Mouse (Mus musculus) forebrain, postnatal 0 days (tissue): ENCODE measurements around the gene Efcab7. TPM values are rescaled to one million over a fixed set of nuclear protein-coding genes. Genes with fewer than 3 reads are reported as not detected.
A peak's percentile ranks its signal among the peaks of the same experiment; 100 is the strongest.

ENCODE experiments used
- ATAC-seq: fragments of 200-750 bp; cut with Nextera tagmentation; 2 replicates; pipeline ENCODE4 v1.8.0; 2017; ENCODE audit warnings: mild to moderate bottlenecking, moderate library complexity
- DNase-seq: peaks from one replicate; pipeline ENCODE4 v3.0.0-alpha.2; 2015
- H3K27ac ChIP-seq: fragments of 300-500 bp; sonication (generic); 2 replicates; pipeline ENCODE4 v1.5.1; 2014; ENCODE audit warnings: low read depth, mild to moderate bottlenecking, antibody characterized with exemption, low read length, moderate library complexity, mixed read lengths
- H3K27me3 ChIP-seq: fragments of 300-500 bp; sonication (generic); 2 replicates; pipeline ENCODE4 v1.6.1; 2014; ENCODE audit warnings: mild to moderate bottlenecking, low read length, mixed read lengths; ENCODE audit not compliant: insufficient read depth
- H3K36me3 ChIP-seq: fragments of 300-500 bp; sonication (generic); 2 replicates; pipeline ENCODE4 v1.6.1; 2014; ENCODE audit warnings: mild to moderate bottlenecking, moderate library complexity; ENCODE audit not compliant: insufficient read depth
- H3K4me1 ChIP-seq: fragments of 300-500 bp; sonication (generic); 2 replicates; pipeline ENCODE4 v1.6.1; 2014; ENCODE audit warnings: antibody characterized with exemption; ENCODE audit not compliant: insufficient read depth
- H3K4me2 ChIP-seq: fragments of 300-500 bp; sonication (generic); 2 replicates; pipeline ENCODE4 v1.6.1; 2014; ENCODE audit warnings: low read depth, mild to moderate bottlenecking, moderate library complexity
- H3K4me3 ChIP-seq: fragments of 300-500 bp; sonication (generic); 2 replicates; pipeline ENCODE4 v1.5.1; 2014; ENCODE audit warnings: low read depth, low read length, mixed read lengths
- H3K9ac ChIP-seq: fragments of 300-500 bp; sonication (generic); 2 replicates; pipeline ENCODE4 v1.6.1; 2014; ENCODE audit warnings: mild to moderate bottlenecking
- H3K9me3 ChIP-seq: fragments of 300-500 bp; sonication (generic); 2 replicates; pipeline ENCODE4 v1.6.1; 2016; ENCODE audit warnings: low read length
- CTCF ChIP-seq: sonication (generic); IDR thresholded peaks from 2 replicates; pipeline ENCODE4 v1.5.1; 2016; ENCODE audit warnings: antibody characterized with exemption, control low read depth, low read depth
- WGBS: fragments of 180-500 bp; shearing (Covaris S2); extraction: QIAGEN DNeasy Blood & Tissue Kit; methylation state at CpG from one replicate; pipeline ENCODE4 v1.1.7; 2014; 5-methylcytosine and 5-hydroxymethylcytosine counted together
- polyA plus RNA-seq: library from polyadenylated mRNA; unstranded; fragments of >200 nt; fragmentation: Nextera tagmentation; extraction: Ambion mirVana; gene quantifications from 2 replicates; pipeline ENCODE4 v1.2.1, GENCODE M21; 2015
- total RNA-seq: library from RNA; depleted of rRNA; stranded (reverse); fragments of >200 nt; gene quantifications from 2 replicates; pipeline ENCODE4 v1.2.3, GENCODE M21; 2014; rRNA removed

Gene Efcab7
- total RNA-seq (14.7 and 17.1 TPM in 2 replicates), polyA plus RNA-seq (11.4 and 12.0 TPM in 2 replicates)

- Histone ChIP-seq H3K27me3 (no peaks in the 10 kb centered on the region), H3K4me1 (no peaks in the 10 kb centered on the region; the same call in 1 of the 2 replicates), H3K4me3 (peak within 1 kb of the TSS; percentile 76), H3K4me2 (peak within 1 kb of the TSS; percentile 56), H3K9me3 (no peaks in the 10 kb centered on the region), H3K9ac (peak within 1 kb of the TSS; percentile 86), H3K27ac (peak within 1 kb of the TSS; percentile 97), H3K36me3 (no peaks in the 10 kb centered on the region)
- TF ChIP-seq CTCF: peak; percentile 41
- peak; percentile 95 for DNase-seq
- ATAC-seq: peak; percentile 93
- under 1% methylated on average over 48 of the region's 48 CpGs for WGBS
Measured at GRCm38 (mm10) chr4:99829094-99830073, at the start of gene Efcab7. TSS of gene Efcab7 (plus strand) at chr4:99829198.

- no peak for DNase-seq
- Histone ChIP-seq H3K27me3 (no peaks in the 10 kb centered on the region), H3K4me1 (no peaks in the 10 kb centered on the region), H3K9ac (no peak overlapping the region), H3K4me3 (no peak overlapping the region), H3K9me3 (no peaks in the 10 kb centered on the region), H3K36me3 (no peaks in the 10 kb centered on the region), H3K4me2 (no peak overlapping the region), H3K27ac (no peak overlapping the region)
- ATAC-seq: no peak
- TF ChIP-seq CTCF: no peak
- WGBS: 95% methylated on average over 6 of the region's 6 CpGs
Measured at GRCm38 (mm10) chr4:99792365-99792764, 36.6 kb upstream of the Efcab7 start.

GRCm38 (mm10) chr4:99816697-99817460 lies 12.1 kb upstream of the Efcab7 start:
- no peaks in the 10 kb centered on the region for H3K36me3 ChIP-seq
- no peak overlapping the region for H3K27ac ChIP-seq
- H3K4me3 ChIP-seq: no peak overlapping the region
- no peaks in the 10 kb centered on the region for H3K27me3 ChIP-seq
- WGBS: 90% methylated on average over 7 of the region's 7 CpGs
- H3K4me1 ChIP-seq: no peaks in the 10 kb centered on the region
- H3K9me3 ChIP-seq: no peaks in the 10 kb centered on the region
- DNase-seq (no peak), ATAC-seq (no peak)
- H3K9ac ChIP-seq: no peak overlapping the region
- TF ChIP-seq CTCF: no peak
- no peak overlapping the region for H3K4me2 ChIP-seq

- peak overlapping the region; percentile 76 for H3K4me3 ChIP-seq
- H3K4me1 ChIP-seq: no peaks in the 10 kb centered on the region; the same call in 1 of the 2 replicates
- no peak for ATAC-seq
- 37% methylated on average over 4 of the region's 4 CpGs for WGBS
- peak overlapping the region; percentile 56 for H3K4me2 ChIP-seq
- no peaks in the 10 kb centered on the region for H3K27me3 ChIP-seq
- no peak for TF ChIP-seq CTCF
- no peaks in the 10 kb centered on the region for H3K9me3 ChIP-seq
- H3K36me3 ChIP-seq: no peaks in the 10 kb centered on the region
- H3K27ac ChIP-seq: no peak overlapping the region
- no peak for DNase-seq
- no peak overlapping the region; the same call in 1 of the 2 replicates for H3K9ac ChIP-seq
Measured at GRCm38 (mm10) chr4:99828337-99828736, 661 bp upstream of the Efcab7 start.

GRCm38 (mm10) chr4:99828739-99829093 lies 282 bp upstream of the Efcab7 start:
- H3K27me3 ChIP-seq: no peaks in the 10 kb centered on the region
- H3K4me1 ChIP-seq: no peaks in the 10 kb centered on the region; the same call in 1 of the 2 replicates
- no peaks in the 10 kb centered on the region for H3K9me3 ChIP-seq
- ATAC-seq: peak; percentile 24; the same call in 1 of the 2 replicates
- under 1% methylated on average over 7 of the region's 7 CpGs for WGBS
- H3K4me3 ChIP-seq: peak overlapping the region; percentile 76
- peak overlapping the region; percentile 86 for H3K9ac ChIP-seq
- peak overlapping the region; percentile 56 for H3K4me2 ChIP-seq
- no peaks in the 10 kb centered on the region for H3K36me3 ChIP-seq
- no peak for TF ChIP-seq CTCF
- H3K27ac ChIP-seq: peak overlapping the region; percentile 97
- no peak for DNase-seq

GRCm38 (mm10) chr4:99881882-99882281 lies 52.9 kb downstream of the Efcab7 start:
- no peak overlapping the region for H3K27ac ChIP-seq
- H3K9ac ChIP-seq: no peak overlapping the region
- H3K4me2 ChIP-seq: no peak overlapping the region
- H3K4me1 ChIP-seq: no peaks in the 10 kb centered on the region
- H3K4me3 ChIP-seq: no peak overlapping the region
- H3K9me3 ChIP-seq: no peaks in the 10 kb centered on the region
- H3K27me3 ChIP-seq: no peaks in the 10 kb centered on the region
- peak; percentile 61 for DNase-seq
- peak; percentile 71 for TF ChIP-seq CTCF
- H3K36me3 ChIP-seq: no peaks in the 10 kb centered on the region
- no peak for ATAC-seq
